8 mouse cellular contexts compared by ENCODE assay signal in the genomic region with DNA sequence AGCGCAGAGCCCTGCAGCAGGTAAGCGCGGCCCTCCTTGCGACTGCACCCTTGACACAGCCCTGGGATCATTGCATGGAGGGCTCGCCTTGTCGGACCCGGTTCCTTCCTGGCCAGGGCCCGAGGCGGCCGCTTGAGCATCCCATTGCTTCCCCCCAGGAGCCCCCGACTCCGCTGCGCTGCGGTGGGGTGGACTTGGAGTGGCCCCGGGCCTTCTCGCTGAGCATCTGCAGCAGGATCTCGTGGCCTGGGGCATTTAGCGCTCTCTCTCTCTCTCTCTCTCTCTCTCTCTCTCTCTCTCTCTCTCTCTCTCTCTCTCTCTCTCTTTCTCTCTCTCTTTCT. TPM values are rescaled to one million over a fixed set of nuclear protein-coding genes. Genes with fewer than 3 reads are reported as not detected.
DNase-seq lines count a peak whose midpoint lies in the region; ATAC-seq and TF ChIP-seq lines count a peak whose summit lies in the region.

No protein-coding gene starts in this region.

- TF ChIP-seq CTCF in left cerebral cortex, adult 2 months (IDR thresholded peaks at IDR 0.05), result no peak
- no peak for TF ChIP-seq CTCF in midbrain, postnatal 0 days (IDR thresholded peaks at IDR 0.05)

- H3K27ac ChIP-seq in left cerebral cortex, adult 2 months, result peak overlapping the region; percentile 76
- peak overlapping the region; percentile 89; the same call in 1 of the 2 replicates for H3K27ac ChIP-seq in embryonic facial prominence, embryonic 13.5 days
- peak overlapping the region; percentile 70 for H3K27ac ChIP-seq in midbrain, postnatal 0 days (ENCODE audit: low read depth, low read length)

- H3K27me3 ChIP-seq in embryonic facial prominence, embryonic 13.5 days, result no peaks in the 10 kb centered on the region
- no peaks in the 10 kb centered on the region for H3K27me3 ChIP-seq in midbrain, postnatal 0 days (ENCODE audit: insufficient read depth, low read length)

- WGBS in embryonic facial prominence, embryonic 13.5 days, result 0% methylated on average over 18 of the region's 18 CpGs
- under 1% methylated on average over 17 of the region's 18 CpGs for WGBS in midbrain, postnatal 0 days

- H3K9me3 ChIP-seq in embryonic facial prominence, embryonic 13.5 days, result no peaks in the 10 kb centered on the region
- H3K9me3 ChIP-seq in midbrain, postnatal 0 days (ENCODE audit: low read length), result no peaks in the 10 kb centered on the region

- intact Hi-C loops in left cerebral cortex, adult 2 months (cut with DNase I), result no loop called here

- no peak for DNase-seq in left cerebral cortex, adult 2 months (ENCODE audit: extremely low spot score in 1 of 2, low spot score in 2 of 2)
- DNase-seq in left cerebral cortex, adult 18-20 months (ENCODE audit: low spot score in 2 of 2), result no peak
- DNase-seq in midbrain, postnatal 0 days (ENCODE audit: low spot score), result no peak
- no peak for DNase-seq in embryo, embryonic 10.5 days (ENCODE audit: low spot score)
- DNase-seq in adrenal gland, adult 2 months, result no peak

- peak overlapping the region; percentile 73 for H3K4me2 ChIP-seq in embryonic facial prominence, embryonic 13.5 days
- H3K4me2 ChIP-seq in midbrain, postnatal 0 days (ENCODE audit: low read depth, low read length, poor library complexity, severe bottlenecking), result peak overlapping the region; percentile 70

- H3K9ac ChIP-seq in embryonic facial prominence, embryonic 13.5 days, result peak overlapping the region; percentile 85
- peak overlapping the region; percentile 84 for H3K9ac ChIP-seq in midbrain, postnatal 0 days (replicated peaks; ENCODE audit: low read length, poor library complexity, severe bottlenecking)

- H3K4me1 ChIP-seq in embryonic facial prominence, embryonic 13.5 days, result peaks cover 15% of the 10 kb centered on the region
- H3K4me1 ChIP-seq in midbrain, postnatal 0 days (ENCODE audit: insufficient read depth, low read length), result peaks cover 12% of the 10 kb centered on the region

- ATAC-seq in embryonic facial prominence, embryonic 13.5 days (ENCODE audit: insufficient number of reproducible peaks, insufficient read depth, low FRiP score, low TSS enrichment, low read depth), result no peak; the same call in 1 of the 2 replicates
- peak; percentile 12 for ATAC-seq in inflammation-experienced regulatory T-cells, adult 6 months
- ATAC-seq in midbrain, postnatal 0 days (ENCODE audit: low FRiP score), result no peak; the same call in 1 of the 2 replicates
- ATAC-seq in activated CD4-positive, CD25-positive, alpha-beta regulatory T cell, adult 4 months, result no peak

- H3K4me3 ChIP-seq in left cerebral cortex, adult 2 months, result peak overlapping the region; percentile 88
- H3K4me3 ChIP-seq in embryonic facial prominence, embryonic 13.5 days, result peak overlapping the region; percentile 81
- H3K4me3 ChIP-seq in midbrain, postnatal 0 days (ENCODE audit: low read depth, low read length), result peak overlapping the region; percentile 73

- 0 out of 2 replicates have a peak, but pooled peaks cover 6% of the 10 kb centered on the region for H3K36me3 ChIP-seq in embryonic facial prominence, embryonic 13.5 days
- peaks cover 10% of the 10 kb centered on the region; the same call in 1 of the 2 replicates for H3K36me3 ChIP-seq in midbrain, postnatal 0 days (ENCODE audit: insufficient read depth, low read length)

RNA-seq across cellular contexts. Expression of a gene that starts 0.2 kb away (rescaled TPM):
- 10 to 100 TPM; 36.9 to 44.8 TPM for total RNA-seq in left cerebral cortex, adult 2 months (2021)
- total RNA-seq in left cerebral cortex, adult 18-20 months (2021), result 10 to 100 TPM; 32.2 to 36.4 TPM
- polyA plus RNA-seq in embryonic facial prominence, embryonic 13.5 days (2015; fragmentation: Nextera tagmentation; extraction: Ambion mirVana), result 31.5 and 32.7 TPM in 2 replicates
- polyA plus RNA-seq in inflammation-experienced regulatory T-cells, adult 6 months (2017; shearing (Covaris generic)), result 10 to 100 TPM in 1 of 3 experiments, 1 to 10 TPM in 2; 4.1 to 12.9 (median 9.0) TPM
- 31.0 and 33.2 TPM in 2 replicates for total RNA-seq in midbrain, postnatal 0 days (2014; rRNA removed)
- polyA plus RNA-seq in midbrain, postnatal 0 days (2015; fragmentation: Nextera tagmentation; extraction: Ambion mirVana), result 36.3 and 42.6 TPM in 2 replicates
- 10 to 100 TPM in 1 of 2 experiments, 1 to 10 TPM in 1; 8.1 to 10.9 TPM for total RNA-seq in adrenal gland, adult 2 months (2021)
- 2.8 and 3.6 TPM in 2 replicates for polyA plus RNA-seq in adrenal gland, adult 2 months (2012; rRNA removed)
- 1 to 10 TPM; 3.8 to 7.7 TPM for polyA plus RNA-seq in activated CD4-positive, CD25-positive, alpha-beta regulatory T cell, adult 4 months (2017; shearing (Covaris generic))

RNA-seq across cellular contexts. Expression of a gene that starts 21.4 kb away (rescaled TPM):
- 1 to 10 TPM; 3.5 to 5.4 TPM for total RNA-seq in left cerebral cortex, adult 2 months (2021)
- 10 to 100 TPM in 1 of 2 experiments, 1 to 10 TPM in 1; 9.8 to 10.3 TPM for total RNA-seq in left cerebral cortex, adult 18-20 months (2021)
- not detected in 2 replicates for polyA plus RNA-seq in embryonic facial prominence, embryonic 13.5 days (2015; fragmentation: Nextera tagmentation; extraction: Ambion mirVana)
- not detected for polyA plus RNA-seq in inflammation-experienced regulatory T-cells, adult 6 months (2017; shearing (Covaris generic))
- 0.49 and 5.0 TPM in 2 replicates for total RNA-seq in midbrain, postnatal 0 days (2014; rRNA removed)
- polyA plus RNA-seq in midbrain, postnatal 0 days (2015; fragmentation: Nextera tagmentation; extraction: Ambion mirVana), result 0.32 and 0.48 TPM in 2 replicates
- 1 to 10 TPM; 6.9 to 9.4 TPM for total RNA-seq in adrenal gland, adult 2 months (2021)
- 0.30 TPM in 1 of 2 replicates, not detected in the other for polyA plus RNA-seq in adrenal gland, adult 2 months (2012; rRNA removed)
- polyA plus RNA-seq in activated CD4-positive, CD25-positive, alpha-beta regulatory T cell, adult 4 months (2017; shearing (Covaris generic)), result not detected

RNA-seq across cellular contexts. Expression of a gene that starts 43.0 kb away (rescaled TPM):
- under 1 TPM in 1 of 2 experiments, not detected in 1; 0.36 TPM for total RNA-seq in left cerebral cortex, adult 2 months (2021)
- not detected for total RNA-seq in left cerebral cortex, adult 18-20 months (2021)
- 0.73 and 0.81 TPM in 2 replicates for polyA plus RNA-seq in embryonic facial prominence, embryonic 13.5 days (2015; fragmentation: Nextera tagmentation; extraction: Ambion mirVana)
- polyA plus RNA-seq in inflammation-experienced regulatory T-cells, adult 6 months (2017; shearing (Covaris generic)), result 1 to 10 TPM in 1 of 3 experiments, under 1 TPM in 2; 0.16 to 1.2 (median 0.23) TPM
- total RNA-seq in midbrain, postnatal 0 days (2014; rRNA removed), result not detected in 2 replicates
- polyA plus RNA-seq in midbrain, postnatal 0 days (2015; fragmentation: Nextera tagmentation; extraction: Ambion mirVana), result 0.20 and 0.43 TPM in 2 replicates
- total RNA-seq in adrenal gland, adult 2 months (2021), result under 1 TPM; 0.14 TPM
- 0.25 TPM in 1 of 2 replicates, not detected in the other for polyA plus RNA-seq in adrenal gland, adult 2 months (2012; rRNA removed)
- under 1 TPM in 1 of 2 experiments, not detected in 1; 0.45 TPM for polyA plus RNA-seq in activated CD4-positive, CD25-positive, alpha-beta regulatory T cell, adult 4 months (2017; shearing (Covaris generic))
